Mouse (Mus musculus) right cerebral cortex, postnatal 4 days (tissue): ENCODE measurements around the gene Taok2.
"Not testable (repeated sequence)": the region's sequence is repeated elsewhere in the genome, so short reads cannot be mapped to it uniquely, and the experiment has no call there.

Experiments used
- DNase-seq: peaks from one replicate; pipeline ENCODE4 v3.0.0-alpha.2; 2022

Taok2 gene

DNA sequence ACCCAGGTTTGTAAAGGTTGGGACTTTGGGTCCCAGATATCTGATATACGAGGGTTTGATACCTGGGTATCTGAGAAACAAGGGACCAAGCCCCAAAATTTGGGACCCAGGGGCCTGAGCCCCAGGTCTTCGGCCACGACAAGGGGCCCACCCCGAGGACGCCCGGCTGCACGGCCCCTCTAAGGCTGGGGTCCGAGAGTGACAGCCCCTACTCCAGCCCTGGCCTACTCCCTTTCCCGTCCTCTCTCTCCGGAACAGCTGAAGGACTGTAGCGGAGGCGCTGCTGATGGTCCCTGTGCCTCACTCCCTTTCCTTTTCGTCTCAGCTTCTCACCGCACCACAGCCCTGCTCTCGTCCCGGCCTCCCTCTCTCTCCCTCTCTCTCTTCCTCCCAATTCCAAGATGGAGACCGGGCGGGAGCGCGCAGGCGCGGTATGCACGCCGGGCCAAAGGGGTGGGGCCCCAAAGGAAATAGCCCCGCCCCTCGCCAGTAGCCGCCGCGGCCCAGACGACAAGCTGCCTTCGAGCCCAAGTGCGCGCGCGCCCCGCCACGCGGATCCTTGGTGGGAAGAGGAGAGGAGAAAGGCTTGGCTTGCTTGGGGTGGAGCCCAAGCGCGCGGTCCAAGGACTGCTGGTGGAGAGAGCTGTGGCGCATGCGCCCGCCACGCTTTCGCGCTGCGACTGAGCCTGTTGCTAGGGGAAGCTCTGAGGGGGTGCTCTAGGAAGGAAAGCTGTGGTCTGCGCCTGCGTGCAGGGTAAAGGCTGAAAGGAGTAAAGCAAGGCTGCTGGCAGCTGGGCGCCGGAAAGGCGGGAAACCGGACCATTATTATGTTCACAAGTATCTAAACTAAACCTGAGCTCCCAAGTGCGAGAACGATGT is at the start of gene Taok2:
Gene Taok2, minus strand, starts transcription at position 418 of the 879 bp plus-strand sequence.
- DNase-seq = peak; percentile 98

DNA sequence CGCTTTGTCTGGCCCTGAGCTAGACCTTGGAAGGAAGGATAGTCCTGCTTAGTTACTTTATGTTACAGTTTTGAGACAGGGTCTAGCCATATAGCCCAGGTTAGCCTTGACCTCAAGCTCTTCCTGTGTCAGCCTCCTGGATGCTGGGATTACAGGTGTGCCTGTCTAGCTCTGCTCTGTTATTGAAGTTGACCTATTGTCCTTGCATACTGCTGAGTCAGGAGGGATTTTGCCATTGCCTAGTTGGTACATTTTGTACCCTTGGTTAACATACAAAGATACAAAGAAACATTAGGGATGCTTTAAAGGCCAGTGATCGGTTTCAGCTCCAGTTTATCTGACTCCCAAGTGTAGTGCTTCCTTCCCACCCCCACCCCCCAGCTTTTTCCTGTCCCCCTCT is 48.1 kb upstream of the Taok2 start:
- DNase-seq = no peak

DNA sequence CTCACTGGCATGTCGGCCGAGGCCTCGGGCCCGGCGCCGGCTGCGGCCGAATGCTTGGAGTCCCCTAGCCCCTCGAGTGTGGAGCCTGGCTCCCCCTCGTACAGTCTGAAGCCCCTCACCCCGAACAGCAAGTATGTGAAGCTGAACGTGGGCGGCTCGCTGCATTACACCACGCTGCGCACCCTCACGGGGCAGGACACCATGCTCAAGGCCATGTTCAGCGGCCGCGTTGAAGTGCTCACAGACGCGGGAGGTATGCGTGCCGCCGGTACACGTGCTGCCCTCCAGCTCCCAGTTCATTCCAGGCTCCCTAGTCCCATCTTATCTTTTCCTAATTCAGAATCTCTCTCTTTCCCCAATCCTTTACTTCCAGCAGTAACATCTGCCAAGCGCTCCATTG is 44.5 kb upstream of the Taok2 start:
- no peak for DNase-seq

DNA sequence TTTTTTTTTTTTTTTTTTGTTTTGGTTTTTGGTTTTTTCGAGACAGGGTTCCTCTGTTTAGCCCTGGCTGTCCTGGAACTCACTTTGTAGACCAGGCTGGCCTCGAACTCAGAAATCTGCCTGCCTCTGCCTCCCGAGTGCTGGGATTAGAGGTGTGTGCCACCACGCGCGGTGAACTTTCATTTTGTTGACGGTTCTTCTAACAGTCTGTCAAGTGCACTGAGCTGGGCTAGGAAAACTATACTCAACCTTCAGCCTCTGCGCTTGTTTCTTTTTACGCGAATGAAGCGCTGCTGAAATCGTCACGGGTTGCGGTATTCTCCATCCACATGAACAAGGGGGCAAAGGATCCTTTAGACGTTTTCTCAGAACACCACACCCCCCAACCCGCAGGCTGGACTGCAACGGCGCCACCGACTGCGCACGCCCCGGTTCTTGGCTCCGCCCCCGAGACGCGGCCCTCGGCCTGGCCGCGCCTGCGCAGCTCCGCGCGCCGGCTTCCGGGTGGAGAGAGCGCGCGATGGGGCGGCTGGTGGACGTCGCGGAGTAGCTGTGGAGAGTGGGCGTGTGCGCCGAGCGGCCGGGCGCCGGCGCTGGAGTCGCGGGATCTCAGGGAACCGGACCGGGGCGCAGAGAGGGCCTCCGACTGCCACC is 44.0 kb upstream of the Taok2 start, which contains the start of gene Kctd13:
Gene Kctd13, plus strand, starts transcription at position 496 of the 654 bp plus-strand sequence.
- peak; percentile 91 for DNase-seq

DNA sequence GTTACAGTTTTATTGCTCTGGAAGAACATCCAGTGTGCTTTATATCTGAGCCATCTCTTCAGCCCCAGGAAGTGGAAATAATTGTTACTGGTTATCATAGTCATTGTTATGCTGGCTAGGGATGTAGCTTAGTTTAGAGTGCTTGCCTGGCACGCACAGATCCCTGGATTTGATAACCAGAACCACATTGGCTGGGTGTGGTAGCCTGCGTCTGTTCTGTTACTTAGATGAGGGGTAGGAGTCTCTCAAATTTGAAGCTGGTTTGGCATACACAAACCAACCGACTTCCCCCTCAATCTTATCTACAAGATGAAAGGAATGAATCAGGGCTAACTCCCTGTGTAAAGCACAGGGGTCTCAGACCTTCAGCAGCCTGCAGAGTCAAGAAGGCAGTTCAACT is 41.8 kb upstream of the Taok2 start:
- no peak for DNase-seq

DNA sequence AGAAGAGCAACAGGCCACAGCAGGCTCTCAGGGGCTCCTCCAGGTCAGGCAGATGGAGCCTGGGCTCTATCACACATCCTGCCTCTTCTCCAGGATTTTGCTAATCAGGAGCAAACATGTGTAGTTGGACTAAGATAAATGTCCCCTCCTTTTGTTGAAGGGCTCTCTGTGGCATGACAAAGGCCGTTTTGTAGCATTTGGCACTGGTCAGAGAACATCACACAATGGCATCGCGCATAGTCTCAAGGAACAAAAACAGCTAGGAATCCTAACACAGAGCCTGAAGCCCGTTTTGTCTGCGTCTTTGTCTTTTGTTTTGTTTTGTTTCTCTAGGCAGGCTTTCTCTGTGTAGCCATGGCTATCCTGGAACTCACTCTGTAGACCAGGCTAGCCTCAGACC is 39.5 kb upstream of the Taok2 start:
- DNase-seq = no peak

DNA sequence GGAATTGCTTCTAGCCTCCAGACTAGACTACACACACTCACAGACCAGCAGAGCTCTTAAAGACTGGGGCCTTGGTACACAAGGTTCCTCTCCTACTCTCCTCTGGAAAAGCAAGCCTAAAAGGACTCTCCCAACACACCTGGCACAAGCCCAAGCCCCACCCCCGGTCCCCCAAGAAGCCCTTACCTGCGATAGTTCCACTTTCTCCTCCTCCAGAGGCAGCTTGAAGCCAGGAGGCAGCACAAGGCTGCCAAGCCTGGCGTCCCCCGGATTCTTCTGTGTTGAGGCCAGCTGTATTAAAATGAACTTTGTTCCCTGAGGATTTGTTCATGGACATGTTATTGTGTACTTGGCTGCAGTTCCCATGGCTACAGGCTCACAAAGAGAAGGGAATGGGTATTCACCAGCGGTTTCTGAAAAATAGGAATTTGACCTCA is 38.1 kb upstream of the Taok2 start, which contains the start of gene Tmem219:
Gene Tmem219, minus strand, starts transcription at position 294 of the 437 bp plus-strand sequence.
- peak; percentile 31 for DNase-seq

DNA sequence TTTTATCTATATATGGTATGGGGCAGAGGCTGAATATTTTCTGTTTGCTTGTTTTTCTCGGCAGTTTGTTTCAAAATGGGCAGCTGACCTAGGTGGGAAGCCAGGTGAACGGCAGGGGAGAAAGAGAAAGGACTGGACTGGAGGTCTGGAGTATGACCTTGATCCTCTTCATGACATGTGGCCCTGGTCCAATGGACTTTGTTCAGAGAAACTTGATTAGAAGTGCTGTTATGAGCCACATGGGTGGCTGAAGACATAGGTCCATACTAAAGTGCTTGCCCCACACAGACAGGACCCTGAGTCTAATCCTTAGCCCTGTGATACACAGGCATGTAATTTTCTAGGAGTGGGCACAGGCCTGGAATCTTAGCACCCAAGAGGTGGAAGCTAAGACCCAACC is 37.1 kb upstream of the Taok2 start:
- no peak for DNase-seq

DNA sequence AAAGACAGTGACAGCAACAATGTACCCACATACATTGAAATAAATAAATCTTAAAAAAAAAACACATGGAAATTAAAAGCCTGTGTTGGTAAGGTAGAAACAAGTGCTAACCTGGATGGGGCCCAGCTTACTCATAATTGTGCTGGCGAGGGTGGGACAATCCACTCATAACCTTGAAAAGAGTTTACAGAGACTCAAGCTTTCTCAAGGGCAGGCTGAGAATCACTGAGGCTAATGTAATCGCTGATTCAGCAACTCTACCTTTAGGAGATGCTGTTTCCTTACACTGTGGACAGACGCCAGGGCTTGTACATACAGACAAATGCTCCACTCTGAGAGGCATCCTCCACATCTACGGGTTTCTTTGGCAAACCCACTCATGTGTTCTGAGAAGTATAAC is 35.5 kb upstream of the Taok2 start:
- DNase-seq = no peak

DNA sequence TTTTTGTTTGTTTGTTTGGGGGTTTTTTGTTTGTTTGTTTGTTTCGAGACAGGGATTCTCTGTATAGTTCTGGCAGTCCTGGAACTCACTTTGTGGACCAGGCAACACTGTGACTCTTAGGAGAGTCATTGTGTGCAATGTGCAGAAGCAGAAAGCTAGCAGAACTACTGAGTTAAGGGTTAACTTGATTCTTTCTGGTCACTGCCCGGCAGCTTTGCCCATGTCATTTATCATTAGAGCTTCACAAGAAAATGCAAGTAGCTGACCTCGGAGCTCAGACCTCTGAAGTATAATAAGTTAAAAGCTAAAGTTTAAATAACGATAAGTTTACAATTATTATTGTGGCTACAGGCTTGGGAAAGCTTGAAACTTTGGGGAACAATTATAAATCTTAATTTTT is 33.9 kb upstream of the Taok2 start:
- not testable (repeated sequence) for DNase-seq

DNA sequence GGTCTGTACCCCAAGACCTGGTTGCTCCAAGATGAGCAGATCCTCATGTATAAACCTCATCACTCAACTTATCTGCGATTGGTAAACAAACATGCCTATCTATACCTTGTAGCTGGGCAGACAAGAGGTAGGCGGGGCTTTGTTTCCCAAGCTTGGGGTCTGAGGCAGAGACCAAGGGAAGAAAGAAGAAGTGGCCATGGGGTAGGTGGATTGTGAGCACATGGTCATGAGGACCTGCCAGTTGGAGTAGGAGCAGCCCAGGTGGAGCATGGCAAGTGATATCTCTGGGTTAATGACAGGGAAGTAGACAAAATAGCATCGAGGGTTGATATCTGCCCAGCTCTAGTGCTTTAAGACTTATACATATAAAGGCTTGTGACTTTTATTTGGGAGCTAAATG is 30.3 kb upstream of the Taok2 start:
- no peak for DNase-seq

DNA sequence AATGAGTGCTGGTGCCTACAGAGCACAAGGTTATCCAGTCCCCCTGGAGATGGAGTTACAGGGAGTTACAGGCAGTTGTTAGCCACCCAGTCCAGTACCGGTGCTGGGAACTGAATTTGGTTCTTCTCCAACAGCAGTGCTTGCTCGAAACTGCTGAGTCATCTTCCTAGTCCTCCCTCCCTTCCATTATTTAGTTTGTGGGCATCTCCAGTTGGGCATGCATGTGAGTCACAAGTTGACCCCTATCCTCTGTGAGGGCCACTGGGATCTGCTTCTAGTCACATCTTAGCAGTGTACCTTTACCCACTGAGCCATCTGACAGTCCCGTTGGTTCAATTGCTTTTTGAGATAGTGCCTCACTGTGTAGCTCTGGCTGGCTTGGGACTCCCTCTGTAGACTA is 21.1 kb upstream of the Taok2 start:
- DNase-seq = no peak

DNA sequence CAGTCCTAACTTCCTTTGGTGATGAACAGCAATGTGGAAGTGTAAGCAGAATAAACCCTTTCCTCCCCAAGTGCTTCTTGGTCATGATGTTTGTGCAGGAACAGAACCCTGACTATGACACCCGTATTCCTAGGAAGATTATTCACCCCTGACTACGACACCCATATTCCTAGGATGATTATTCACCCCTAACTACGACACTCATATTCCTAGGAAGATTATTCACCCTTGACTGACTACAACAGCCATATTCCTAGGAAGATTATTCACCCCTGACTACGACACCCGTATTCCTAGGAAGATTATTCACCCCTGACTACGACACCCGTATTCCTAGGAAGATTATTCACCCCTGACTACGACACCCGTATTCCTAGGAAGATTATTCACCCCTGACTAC is 15.3 kb upstream of the Taok2 start:
- DNase-seq = not testable (repeated sequence)

DNA sequence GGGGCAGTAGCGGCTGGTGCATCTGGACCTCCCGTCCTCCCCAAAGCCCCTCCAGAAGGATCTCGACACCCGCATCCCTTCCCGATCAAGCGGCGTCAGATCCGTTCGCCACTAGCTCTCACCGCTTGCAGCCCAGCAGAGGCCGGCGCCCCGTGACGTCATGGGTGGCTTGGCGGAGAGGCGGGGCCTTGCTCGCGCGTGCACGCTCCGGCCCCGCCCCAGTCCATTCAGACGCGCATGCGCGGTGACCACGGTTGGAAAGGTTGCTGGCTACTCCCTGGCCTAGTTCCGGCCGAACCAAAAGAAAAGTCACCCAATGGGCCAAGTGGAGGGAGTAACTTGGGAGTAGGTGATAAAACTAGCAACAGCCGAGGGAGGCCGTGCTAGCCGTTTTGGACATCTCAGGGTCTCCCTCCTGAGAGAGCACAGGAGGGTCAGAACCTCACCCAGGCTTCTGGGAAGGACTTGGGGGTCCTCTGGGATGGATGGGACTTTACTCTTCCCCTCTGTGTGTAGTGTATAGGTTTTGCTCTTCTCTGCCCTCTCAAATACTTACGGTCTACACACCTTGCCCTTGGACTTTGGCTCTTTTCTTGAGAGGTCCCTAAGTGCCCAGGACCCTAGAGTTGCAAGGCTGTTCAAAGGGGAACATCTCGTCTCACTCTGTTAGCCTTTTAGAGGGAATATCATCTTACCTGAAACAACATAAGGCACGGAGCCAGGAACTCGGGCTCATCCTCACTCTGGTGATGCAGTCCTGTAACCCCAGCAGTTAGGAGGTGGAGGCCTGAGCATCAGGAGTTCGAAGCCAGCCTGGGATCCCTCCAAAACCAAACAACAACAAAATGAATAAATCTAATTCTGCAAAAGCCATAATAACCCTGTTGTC is 13.8 kb upstream of the Taok2 start:
- DNase-seq = peak; percentile 99

DNA sequence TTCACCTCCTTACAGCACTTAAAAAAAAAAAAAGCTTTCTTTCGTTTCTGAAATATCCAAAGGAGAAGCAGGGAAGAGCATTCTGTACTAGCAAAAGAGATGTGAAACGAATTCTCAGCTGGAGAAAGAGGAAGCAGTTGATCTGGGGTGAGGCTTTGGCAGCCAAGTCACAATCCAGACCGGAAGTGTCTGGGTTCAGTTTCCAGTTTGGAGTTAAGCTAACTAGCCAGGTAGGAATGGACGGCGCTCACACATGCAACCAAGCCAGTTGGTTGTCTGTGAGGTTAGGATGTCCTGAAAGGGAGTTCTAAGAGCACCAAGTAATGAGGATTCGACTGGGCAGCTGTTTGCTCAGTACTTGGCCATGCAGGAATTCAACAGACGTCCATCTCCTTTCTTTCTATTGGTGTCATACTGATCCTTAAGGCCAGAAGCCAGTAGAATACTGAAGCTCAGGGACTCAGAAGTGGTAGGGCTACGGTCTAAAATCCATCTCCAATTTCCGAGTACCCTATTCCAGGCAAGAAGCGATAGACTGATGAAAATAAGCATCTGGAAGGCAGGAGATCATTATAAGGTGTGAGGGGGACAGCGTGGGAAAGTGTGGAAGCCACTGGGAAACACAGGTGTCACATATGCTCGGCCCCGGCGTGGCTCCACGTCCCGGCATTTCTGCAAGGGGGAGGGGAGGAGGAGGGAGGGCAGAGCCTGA is 13.0 kb upstream of the Taok2 start:
- no peak for DNase-seq

DNA sequence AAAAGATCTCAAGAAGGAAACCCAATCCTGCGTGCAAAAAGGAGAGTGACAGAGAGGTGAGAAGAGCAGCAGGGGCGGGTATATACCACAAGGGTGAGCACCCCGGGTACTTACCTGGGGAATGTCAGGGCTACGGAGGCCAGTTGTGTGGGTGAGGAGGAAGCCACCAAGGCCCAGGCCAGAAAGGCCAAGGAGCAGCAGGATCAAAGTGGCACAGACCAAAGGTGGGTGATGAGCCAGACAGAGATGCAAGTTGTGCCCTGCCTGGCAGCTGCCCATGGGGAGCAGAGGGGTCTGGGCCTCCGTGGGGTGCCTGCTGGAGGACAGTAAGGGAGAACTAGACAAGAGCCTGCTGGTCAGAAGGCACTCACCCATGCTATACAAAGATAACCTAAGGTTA is 12.4 kb upstream of the Taok2 start:
- no peak for DNase-seq

DNA sequence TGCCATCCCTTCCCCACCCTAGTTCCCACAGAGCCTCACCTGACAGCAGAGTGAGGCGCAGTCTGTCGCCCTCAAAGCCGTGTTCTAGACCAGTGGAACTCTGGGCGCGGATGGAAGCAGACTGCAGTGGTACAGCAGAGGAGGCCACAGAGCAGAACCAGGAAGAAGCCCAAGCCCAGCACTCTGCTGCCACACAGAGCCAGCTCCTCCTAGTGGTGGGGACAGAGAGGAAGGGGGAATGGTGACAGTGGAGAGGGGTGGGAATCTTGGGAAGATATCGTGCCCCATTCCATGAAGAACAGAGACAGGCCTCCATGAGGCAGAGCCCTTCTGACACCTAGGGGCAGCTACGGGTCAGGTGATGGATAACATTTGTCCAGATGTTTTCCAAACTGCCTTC is 4.3 kb upstream of the Taok2 start:
- DNase-seq = no peak

DNA sequence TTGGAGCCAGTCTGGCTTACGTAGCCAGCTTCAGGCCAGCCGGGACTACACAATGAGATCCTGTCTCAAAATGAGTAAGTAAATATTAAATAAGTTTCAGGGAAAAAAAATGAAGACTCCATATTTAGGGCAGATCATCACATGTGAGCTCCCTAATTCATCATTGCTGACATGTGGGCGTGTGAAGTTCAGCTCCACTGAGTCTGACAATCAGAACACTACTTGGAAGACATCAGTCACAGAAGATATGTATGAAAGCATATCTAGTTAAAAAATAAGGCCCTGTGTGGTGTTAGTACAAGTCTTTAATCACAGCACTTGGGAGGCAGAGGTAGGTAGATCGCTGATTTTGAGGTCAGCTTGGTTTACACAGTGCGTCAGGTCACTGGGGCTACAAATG is 2.8 kb upstream of the Taok2 start:
- no peak for DNase-seq

DNA sequence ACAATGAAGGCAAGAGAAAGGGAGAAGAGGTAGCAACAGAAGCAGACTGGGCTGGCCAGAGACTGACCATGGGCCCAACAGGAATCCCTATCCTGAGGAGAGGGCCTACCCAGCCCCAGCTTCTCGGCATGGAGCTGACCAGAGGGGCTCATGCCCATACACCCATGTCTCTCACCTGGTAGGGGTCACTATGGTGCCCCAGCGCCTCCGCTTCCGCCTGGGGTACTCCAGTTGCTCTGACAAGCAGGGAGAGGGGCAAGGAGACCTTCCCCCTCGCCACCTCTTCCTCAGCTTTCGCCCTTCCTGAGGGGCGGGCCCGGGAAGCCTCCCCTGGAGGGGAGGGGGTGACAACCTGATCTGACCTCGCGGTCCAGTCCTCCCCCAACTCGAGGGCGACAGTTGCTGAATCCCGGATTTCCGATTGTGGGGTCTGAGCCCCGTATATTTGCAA is 747 bp downstream of the Taok2 start:
- no peak for DNase-seq

DNA sequence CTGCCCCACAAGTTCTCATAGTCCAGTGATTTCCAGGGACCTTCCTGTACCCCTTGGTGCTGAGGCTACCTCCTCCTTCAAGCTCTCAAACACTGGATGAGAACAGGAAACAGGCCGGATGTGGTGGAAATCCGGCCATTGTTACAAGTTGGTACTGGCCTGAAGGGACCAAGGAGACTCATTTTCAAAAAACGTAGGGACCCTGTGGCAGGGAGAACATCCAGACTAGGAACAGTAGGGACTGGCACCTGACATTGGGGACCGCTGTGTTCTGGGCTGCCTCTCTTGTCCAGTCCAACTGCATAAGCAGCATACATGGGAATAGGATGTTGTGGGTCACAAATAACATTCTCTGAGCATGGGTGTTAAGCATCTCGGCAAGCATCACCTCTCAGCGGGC is 3.5 kb downstream of the Taok2 start:
- DNase-seq = no peak

DNA sequence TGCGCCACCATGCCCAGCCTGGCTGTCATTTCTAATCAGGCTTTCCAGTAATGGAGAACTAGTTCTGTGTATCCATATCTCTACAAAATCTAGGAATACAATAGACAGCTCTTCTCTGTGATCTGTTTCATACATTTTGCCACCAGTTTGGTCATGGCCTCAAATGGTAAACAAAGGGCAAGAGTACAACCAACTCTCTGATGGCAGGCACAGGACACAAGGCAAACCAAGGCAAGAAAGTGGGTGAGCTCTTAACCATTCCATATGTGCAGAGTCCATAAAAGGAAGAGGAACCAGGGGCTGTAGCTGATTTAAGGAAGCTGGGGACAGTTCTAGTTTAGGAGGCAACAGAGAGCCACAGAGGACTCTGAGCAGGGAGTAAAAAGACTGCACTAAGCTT is 7.3 kb downstream of the Taok2 start:
- no peak for DNase-seq

DNA sequence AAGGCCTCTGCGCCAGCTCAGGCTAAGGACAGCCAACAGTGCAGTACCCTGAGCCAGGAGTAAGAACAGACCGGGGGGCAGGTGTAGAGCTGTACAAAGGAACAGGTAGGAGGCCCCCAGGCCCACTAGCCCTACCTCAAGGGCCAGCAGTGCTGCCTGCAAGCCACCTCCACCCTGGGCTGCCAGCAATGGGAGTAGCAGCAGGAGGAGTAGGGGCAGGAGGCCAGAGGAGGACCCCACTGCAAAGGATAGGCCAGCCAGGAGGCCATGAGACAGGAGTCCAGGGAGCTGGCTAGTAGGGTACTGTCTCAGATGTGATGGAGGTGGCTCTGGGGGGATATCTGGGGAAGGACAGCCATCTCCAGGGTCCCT is 14.0 kb downstream of the Taok2 start:
- DNase-seq = no peak
